Mouse (Mus musculus): ENCODE measurements around the gene Ap5s1.
A peak's percentile ranks its signal among the peaks of the same experiment; 100 is the strongest.

The Ap5s1 gene

GRCm38 (mm10) chr2:131206778-131207177 lies at the start of gene Ap5s1:
TSS of gene Ap5s1 (plus strand) at chr2:131207078.
- no peak for DNase-seq

- DNase-seq: no peak
Observed at GRCm38 (mm10) chr2:131159491-131159910, 47.4 kb upstream of the Ap5s1 start.

- DNase-seq: peak; percentile 96 to 99
Observed at GRCm38 (mm10) chr2:131159938-131160581, 46.8 kb upstream of the Ap5s1 start, which contains the start of gene 1700037H04Rik. TSS of gene 1700037H04Rik (minus strand) at chr2:131160081.

GRCm38 (mm10) chr2:131160671-131161111 lies 46.2 kb upstream of the Ap5s1 start:
- DNase-seq: peak in 1 of 2 experiments; percentile 16

- DNase-seq: no peak
Observed at GRCm38 (mm10) chr2:131163924-131164323, 43.0 kb upstream of the Ap5s1 start.

GRCm38 (mm10) chr2:131166172-131166571 lies 40.7 kb upstream of the Ap5s1 start:
- no peak for DNase-seq

- DNase-seq: no peak
Observed at GRCm38 (mm10) chr2:131167984-131168383, 38.9 kb upstream of the Ap5s1 start.

GRCm38 (mm10) chr2:131168914-131169313 lies 38.0 kb upstream of the Ap5s1 start:
- no peak for DNase-seq

GRCm38 (mm10) chr2:131170936-131171335 lies 35.9 kb upstream of the Ap5s1 start:
- DNase-seq: no peak

GRCm38 (mm10) chr2:131171401-131172104 lies 35.3 kb upstream of the Ap5s1 start:
- peak; percentile 65 to 69 for DNase-seq

GRCm38 (mm10) chr2:131172322-131172721 lies 34.6 kb upstream of the Ap5s1 start:
- DNase-seq: no peak

GRCm38 (mm10) chr2:131174700-131175099 lies 32.2 kb upstream of the Ap5s1 start:
- DNase-seq: peak; percentile 63 to 78

- DNase-seq: no peak
Observed at GRCm38 (mm10) chr2:131175286-131175944, 31.5 kb upstream of the Ap5s1 start.

- no peak for DNase-seq
Observed at GRCm38 (mm10) chr2:131175945-131176309, 31.0 kb upstream of the Ap5s1 start.

GRCm38 (mm10) chr2:131176491-131176890 lies 30.4 kb upstream of the Ap5s1 start:
- no peak for DNase-seq

- no peak for DNase-seq
Observed at GRCm38 (mm10) chr2:131177932-131178331, 28.9 kb upstream of the Ap5s1 start.

- peak; percentile 31 to 47 for DNase-seq
Observed at GRCm38 (mm10) chr2:131178828-131179245, 28.0 kb upstream of the Ap5s1 start.

GRCm38 (mm10) chr2:131179246-131179886 lies 27.5 kb upstream of the Ap5s1 start:
- peak; percentile 64 to 71 for DNase-seq

GRCm38 (mm10) chr2:131179990-131180587 lies 26.8 kb upstream of the Ap5s1 start, which contains the start of gene Cenpb:
TSS of gene Cenpb (minus strand) at chr2:131180067.
- DNase-seq: peak; percentile 83 to 95

- no peak for DNase-seq
Observed at GRCm38 (mm10) chr2:131186343-131186742, 20.5 kb upstream of the Ap5s1 start.

- peak; percentile 82 to 87 for DNase-seq
Observed at GRCm38 (mm10) chr2:131186771-131187601, 19.9 kb upstream of the Ap5s1 start, which contains the start of the genes Cdc25b and Spef1. TSS of gene Cdc25b (plus strand) at chr2:131186949. TSS of gene Spef1 (minus strand) at chr2:131187282.

- no peak for DNase-seq
Observed at GRCm38 (mm10) chr2:131187602-131187922, 19.3 kb upstream of the Ap5s1 start.
